Mouse (Mus musculus) spleen, postnatal 10 days (tissue): Measurements from ENCODE around the gene Pycr2.
A peak's percentile ranks its signal among the peaks of the same experiment; 100 is the strongest.

Experiments
- DNase-seq, 2 experiments: peaks; one replicate each; pipeline ENCODE4 v3.0.0; 2021 to 2022; ENCODE audit warnings: low spot score in 2 of 2

Gene Pycr2

GRCm38 (mm10) chr1:180940776-180941460 is 36.8 kb downstream of the Pycr2 start:
- no peak for DNase-seq

- DNase-seq = no peak
These were observed 37.6 kb downstream of the Pycr2 start for GRCm38 (mm10) chr1:180941726-180942125.

- peak; percentile 81 to 83 for DNase-seq
These were observed 38.3 kb downstream of the Pycr2 start, which contains the start of gene Tmem63a for GRCm38 (mm10) chr1:180942166-180943031. Gene Tmem63a (plus strand): TSS chr1:180942344.

- peak in 1 of 2 experiments; percentile 29 for DNase-seq
These were observed 39.0 kb downstream of the Pycr2 start for GRCm38 (mm10) chr1:180943032-180943644.

GRCm38 (mm10) chr1:180943896-180944295 is 39.8 kb downstream of the Pycr2 start:
- DNase-seq = no peak

GRCm38 (mm10) chr1:180944553-180944952 is 40.5 kb downstream of the Pycr2 start:
- DNase-seq = no peak

GRCm38 (mm10) chr1:180945001-180945980 is 41.2 kb downstream of the Pycr2 start:
- peak in 1 of 2 experiments; percentile 65 for DNase-seq

GRCm38 (mm10) chr1:180946448-180946847 is 42.4 kb downstream of the Pycr2 start:
- no peak for DNase-seq

- no peak for DNase-seq
These were observed 48.1 kb downstream of the Pycr2 start for GRCm38 (mm10) chr1:180952085-180952746.

GRCm38 (mm10) chr1:180952808-180953207 is 48.7 kb downstream of the Pycr2 start:
- no peak for DNase-seq

- DNase-seq = no peak
These were observed 52.3 kb downstream of the Pycr2 start for GRCm38 (mm10) chr1:180956401-180956800.

- no peak for DNase-seq
These were observed 52.9 kb downstream of the Pycr2 start for GRCm38 (mm10) chr1:180956973-180957381.
